Mouse (Mus musculus): ENCODE measurements at regions not wholly inside any gene's neighbourhood (a gene's known extent, or its start where the extent isn't known, plus 50 kb on each side); places are given as distances from the start of the nearest gene placed in this dataset.
"Not testable (repeated sequence)": the region's sequence is repeated elsewhere in the genome, so short reads cannot be mapped to it uniquely, and the experiment has no call there.

- intact Hi-C loops (cut with DNase I), result no loop called here
- no peak for DNase-seq
Measured at GRCm38 (mm10) chr6:31901791-31902190, 148.3 kb upstream of the 1700012A03Rik start.

- intact Hi-C loops (cut with DNase I), result no loop called here
- DNase-seq, result no peak
Measured at GRCm38 (mm10) chr6:31899055-31899454, 151.0 kb upstream of the 1700012A03Rik start.

GRCm38 (mm10) chr6:31898609-31899008 lies 151.4 kb upstream of the 1700012A03Rik start:
- no peak for DNase-seq
- intact Hi-C loops (cut with DNase I), result no loop called here

GRCm38 (mm10) chr6:31897001-31897400 lies 153.0 kb upstream of the 1700012A03Rik start:
- intact Hi-C loops (cut with DNase I), result no loop called here
- no peak for DNase-seq

GRCm38 (mm10) chr6:31895835-31896234 lies 154.2 kb upstream of the 1700012A03Rik start:
- intact Hi-C loops (cut with DNase I), result no loop called here
- DNase-seq, result no peak

- DNase-seq, result no peak
- intact Hi-C loops (cut with DNase I), result no loop called here
Measured at GRCm38 (mm10) chr6:31886931-31887330, 163.1 kb upstream of the 1700012A03Rik start.

- intact Hi-C loops (cut with DNase I); DNase-seq: not testable (repeated sequence)
Measured at GRCm38 (mm10) chr6:31885196-31885595, 164.8 kb upstream of the 1700012A03Rik start.

GRCm38 (mm10) chr6:31883726-31884125 lies 166.3 kb upstream of the 1700012A03Rik start:
- no peak for DNase-seq
- intact Hi-C loops (cut with DNase I), result no loop called here

GRCm38 (mm10) chr6:31874616-31875015 lies 175.4 kb upstream of the 1700012A03Rik start:
- no peak for DNase-seq
- intact Hi-C loops (cut with DNase I), result no loop called here

GRCm38 (mm10) chr6:31873911-31874310 lies 176.1 kb upstream of the 1700012A03Rik start:
- intact Hi-C loops (cut with DNase I), result no loop called here
- DNase-seq, result no peak

- intact Hi-C loops (cut with DNase I), result no loop called here
- no peak for DNase-seq
Measured at GRCm38 (mm10) chr6:31871766-31872165, 178.3 kb upstream of the 1700012A03Rik start.

- intact Hi-C loops (cut with DNase I), result no loop called here
Measured at GRCm38 (mm10) chr6:31861996-31862395, 188.1 kb upstream of the 1700012A03Rik start.

GRCm38 (mm10) chr6:31859621-31860020 lies 190.4 kb upstream of the 1700012A03Rik start:
- intact Hi-C loops (cut with DNase I), result no loop called here
- DNase-seq, result no peak

More at GRCm38 (mm10) chr6:31861996-31862395, 188.1 kb upstream of the 1700012A03Rik start:
- DNase-seq, result no peak

- DNase-seq, result no peak
- intact Hi-C loops (cut with DNase I), result no loop called here
Measured at GRCm38 (mm10) chr6:31854261-31854660, 195.8 kb upstream of the 1700012A03Rik start.

- intact Hi-C loops (cut with DNase I), result no loop called here
- DNase-seq, result no peak
Measured at GRCm38 (mm10) chr6:31846319-31846718, 203.7 kb upstream of the 1700012A03Rik start.

- no peak for DNase-seq
- intact Hi-C loops (cut with DNase I), result no loop called here
Measured at GRCm38 (mm10) chr6:31845671-31846070, 204.4 kb upstream of the 1700012A03Rik start.

GRCm38 (mm10) chr6:31840621-31841020 lies 209.4 kb upstream of the 1700012A03Rik start:
- no peak for DNase-seq
- intact Hi-C loops (cut with DNase I), result loop anchor here (5.0 kb wide), 1 partner anchor 178 kb away; no protein-coding TSS in a partner anchor

GRCm38 (mm10) chr6:31838588-31838987 lies 211.5 kb upstream of the 1700012A03Rik start:
- intact Hi-C loops (cut with DNase I), result no loop called here
- DNase-seq, result no peak

- intact Hi-C loops (cut with DNase I), result no loop called here
Measured at GRCm38 (mm10) chr6:31835795-31836194, 214.3 kb upstream of the 1700012A03Rik start.

GRCm38 (mm10) chr6:31834503-31834902 lies 215.5 kb upstream of the 1700012A03Rik start:
- intact Hi-C loops (cut with DNase I), result no loop called here
- no peak for DNase-seq

More at GRCm38 (mm10) chr6:31835795-31836194, 214.3 kb upstream of the 1700012A03Rik start:
- no peak for DNase-seq

GRCm38 (mm10) chr6:31830610-31831009 lies 219.4 kb upstream of the 1700012A03Rik start:
- no peak for DNase-seq

GRCm38 (mm10) chr6:31823616-31824015 lies 226.4 kb upstream of the 1700012A03Rik start:
- intact Hi-C loops (cut with DNase I), result no loop called here
- DNase-seq, result no peak

More at GRCm38 (mm10) chr6:31830610-31831009, 219.4 kb upstream of the 1700012A03Rik start:
- intact Hi-C loops (cut with DNase I), result no loop called here
